Mouse (Mus musculus) liver, embryonic 13.5 days (tissue): Measurements from ENCODE around the gene Gm9972. TPM values are rescaled to one million over a fixed set of nuclear protein-coding genes. Genes with fewer than 3 reads are reported as not detected.

Experiments used
- ATAC-seq: fragments of 200-750 bp; cut with Nextera tagmentation; 2 replicates; pipeline ENCODE4 v1.8.0; 2017; ENCODE audit warnings: low read depth, mild to moderate bottlenecking, moderate number of reproducible peaks, moderate library complexity
- DNase-seq: peaks from one replicate; pipeline ENCODE4 v3.0.0; 2022
- H3K27ac ChIP-seq: fragments of 300-500 bp; sonication (generic); 2 replicates; pipeline ENCODE4 v1.5.1; 2015; ENCODE audit warnings: moderate library complexity, mild to moderate bottlenecking, inconsistent platforms
- H3K27me3 ChIP-seq: fragments of 300-500 bp; sonication (generic); 2 replicates; pipeline ENCODE4 v1.6.1; 2015; ENCODE audit warnings: mild to moderate bottlenecking, inconsistent platforms
- H3K36me3 ChIP-seq: fragments of 300-500 bp; sonication (generic); 2 replicates; pipeline ENCODE4 v1.6.1; 2015; ENCODE audit warnings: mild to moderate bottlenecking, inconsistent platforms
- H3K4me1 ChIP-seq: fragments of 300-500 bp; sonication (generic); replicated peaks from 2 replicates; pipeline ENCODE4 v1.6.1; 2015; ENCODE audit warnings: inconsistent platforms
- H3K4me2 ChIP-seq: fragments of 300-500 bp; sonication (generic); 2 replicates; pipeline ENCODE4 v1.6.1; 2015; ENCODE audit warnings: inconsistent platforms, mild to moderate bottlenecking, moderate library complexity
- H3K4me3 ChIP-seq: fragments of 300-500 bp; sonication (generic); replicated peaks from 2 replicates; pipeline ENCODE4 v1.5.1; 2015; ENCODE audit warnings: mild to moderate bottlenecking, inconsistent platforms
- H3K9ac ChIP-seq: fragments of 300-500 bp; sonication (generic); 2 replicates; pipeline ENCODE4 v1.6.1; 2015; ENCODE audit warnings: mild to moderate bottlenecking, inconsistent platforms
- H3K9me3 ChIP-seq: fragments of 300-500 bp; sonication (generic); replicated peaks from 2 replicates; pipeline ENCODE4 v1.6.1; 2016; ENCODE audit warnings: inconsistent platforms
- WGBS: fragments of 180-500 bp; shearing (Covaris S2); methylation state at CpG from one replicate; pipeline ENCODE4 v1.1.7; 2015; ENCODE audit not compliant: insufficient replicate concordance; 5-methylcytosine and 5-hydroxymethylcytosine counted together
- polyA plus RNA-seq: library from polyadenylated mRNA; unstranded; fragments of >200 nt; fragmentation: Nextera tagmentation; extraction: Ambion mirVana; gene quantifications from 2 replicates; pipeline ENCODE4 v1.2.1, GENCODE M21; 2015

Gm9972 gene
- polyA plus RNA-seq, 1 experiment from 2014 or later: not detected

GRCm38 (mm10) chr11:43086309-43087050, 50.9 kb downstream of the Gm9972 start:
- DNase-seq: no peak
- no peak overlapping the region for H3K4me3 ChIP-seq
- WGBS: 60% methylated on average over 8 of the region's 8 CpGs
- no peaks in the 10 kb centered on the region for H3K36me3 ChIP-seq
- no peak overlapping the region for H3K27ac ChIP-seq
- no peak overlapping the region for H3K9ac ChIP-seq
- H3K27me3 ChIP-seq: no peaks in the 10 kb centered on the region
- no peak overlapping the region for H3K4me2 ChIP-seq
- no peak for ATAC-seq
- H3K4me1 ChIP-seq: no peaks in the 10 kb centered on the region
- no peaks in the 10 kb centered on the region; the same call in 1 of the 2 replicates for H3K9me3 ChIP-seq

Other genes starting within 250 kb of the Gm9972 start
- gene Atp10b, start 114.1 kb downstream of the Gm9972 start, polyA plus RNA-seq: not detected in 2 replicates